Mouse (Mus musculus): ENCODE measurements around the gene Btd.

- TF ChIP-seq CTCF (IDR thresholded peaks at IDR 0.05) = no peak
- TF ChIP-seq POLR2A (IDR thresholded peaks at IDR 0.05; ENCODE audit: insufficient read depth, low read depth, low read length) = peak; percentile 40
These were observed 18.8 kb downstream of the Btd start for GRCm38 (mm10) chr14:31659501-31660181.

Measured in heart, adult 2 months (tissue).